Mouse (Mus musculus): ENCODE measurements around the gene Rfng.
"Not testable (repeated sequence)": the region's sequence is repeated elsewhere in the genome, so short reads cannot be mapped to it uniquely, and the experiment has no call there.

Rfng gene

GRCm38 (mm10) chr11:120812068-120812467, 28.1 kb upstream of the Rfng start:
- DNase-seq (ENCODE audit: low spot score): no peak

DNA sequence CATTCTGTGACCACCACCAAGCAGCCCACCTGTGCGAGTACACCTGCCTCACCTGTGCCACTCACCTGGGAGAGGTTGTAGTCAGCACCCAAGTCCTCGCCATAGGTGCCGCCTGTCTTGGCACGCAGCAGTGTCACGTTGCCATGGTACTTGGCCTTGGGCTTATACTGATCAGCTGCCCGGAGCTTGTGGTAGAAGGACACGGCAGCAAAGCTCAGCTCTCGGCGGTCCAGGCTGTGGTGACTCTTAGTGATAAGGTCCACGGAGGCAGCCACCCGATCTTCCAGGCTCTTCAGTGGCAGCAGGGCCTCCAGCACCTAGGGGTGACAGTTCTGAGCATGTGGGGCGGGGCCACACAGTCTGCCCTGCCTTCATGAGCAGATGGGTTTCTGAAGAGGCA, 24.0 kb upstream of the Rfng start:
- DNase-seq (ENCODE audit: low spot score): no peak

DNA sequence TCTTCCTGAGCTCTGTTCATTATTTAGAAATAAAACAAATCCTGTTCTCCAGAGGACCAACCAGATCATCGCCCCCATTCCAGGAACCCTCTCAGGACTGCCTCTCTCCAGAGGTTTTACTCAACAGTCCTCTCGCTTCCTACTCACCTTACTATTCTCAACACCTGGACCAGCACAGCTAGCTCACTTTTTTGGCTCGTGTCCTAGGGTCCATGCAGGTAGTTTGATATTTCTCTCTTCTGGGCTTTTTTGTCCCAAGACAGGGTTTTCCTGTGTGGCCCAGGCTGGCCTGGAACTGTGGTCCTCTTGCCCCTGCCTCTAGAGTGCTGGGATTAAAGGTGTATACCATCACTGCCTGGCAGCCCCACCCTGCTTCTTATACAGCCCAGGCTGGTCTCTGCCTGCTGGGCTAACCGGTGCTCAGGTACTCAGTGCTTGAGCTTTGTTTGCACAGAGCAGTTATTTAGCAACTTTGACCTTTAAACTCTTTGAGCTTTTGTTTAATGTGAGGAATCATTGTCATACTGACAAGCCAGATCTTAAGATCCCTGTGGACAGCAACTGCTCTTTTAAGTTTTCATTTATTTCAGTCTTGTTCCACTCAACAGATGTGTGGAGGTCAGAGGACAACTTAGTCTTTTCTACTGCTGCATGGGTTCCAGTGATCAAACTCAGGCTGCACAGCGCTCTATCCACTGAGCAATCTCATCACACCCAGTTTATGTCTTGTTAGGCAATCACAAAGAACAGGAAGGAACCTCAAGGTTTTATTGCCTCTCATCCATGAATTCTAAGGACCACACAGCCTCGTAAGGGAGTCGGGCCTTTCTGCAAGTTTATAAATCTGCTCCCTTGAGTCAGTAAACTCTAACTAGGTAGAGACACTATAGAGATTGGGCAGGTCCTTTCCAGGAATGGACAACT, 21.6 kb upstream of the Rfng start:
- no peak for DNase-seq (ENCODE audit: low spot score)

DNA sequence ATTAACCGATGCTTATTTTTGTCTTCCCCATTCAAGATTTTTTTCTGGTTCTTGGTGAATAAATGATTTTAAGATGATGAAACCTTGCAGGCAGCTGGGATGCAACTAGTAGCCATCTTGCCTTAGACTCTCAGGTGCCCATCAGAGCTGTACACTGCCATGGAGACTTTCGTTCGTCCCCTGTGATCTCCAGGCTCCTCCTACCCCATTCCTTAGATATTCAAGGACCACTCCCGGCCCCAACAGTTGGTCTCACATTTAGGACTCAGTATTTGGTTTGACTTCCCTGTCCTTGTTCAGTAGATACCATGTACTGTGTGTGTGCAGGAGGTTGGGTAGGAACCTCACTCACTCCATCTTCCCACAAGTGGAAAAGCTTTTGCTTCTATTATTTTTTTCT, 20.8 kb upstream of the Rfng start:
- DNase-seq (ENCODE audit: low spot score): no peak

GRCm38 (mm10) chr11:120804274-120804673, 20.3 kb upstream of the Rfng start:
- DNase-seq (ENCODE audit: low spot score): no peak

DNA sequence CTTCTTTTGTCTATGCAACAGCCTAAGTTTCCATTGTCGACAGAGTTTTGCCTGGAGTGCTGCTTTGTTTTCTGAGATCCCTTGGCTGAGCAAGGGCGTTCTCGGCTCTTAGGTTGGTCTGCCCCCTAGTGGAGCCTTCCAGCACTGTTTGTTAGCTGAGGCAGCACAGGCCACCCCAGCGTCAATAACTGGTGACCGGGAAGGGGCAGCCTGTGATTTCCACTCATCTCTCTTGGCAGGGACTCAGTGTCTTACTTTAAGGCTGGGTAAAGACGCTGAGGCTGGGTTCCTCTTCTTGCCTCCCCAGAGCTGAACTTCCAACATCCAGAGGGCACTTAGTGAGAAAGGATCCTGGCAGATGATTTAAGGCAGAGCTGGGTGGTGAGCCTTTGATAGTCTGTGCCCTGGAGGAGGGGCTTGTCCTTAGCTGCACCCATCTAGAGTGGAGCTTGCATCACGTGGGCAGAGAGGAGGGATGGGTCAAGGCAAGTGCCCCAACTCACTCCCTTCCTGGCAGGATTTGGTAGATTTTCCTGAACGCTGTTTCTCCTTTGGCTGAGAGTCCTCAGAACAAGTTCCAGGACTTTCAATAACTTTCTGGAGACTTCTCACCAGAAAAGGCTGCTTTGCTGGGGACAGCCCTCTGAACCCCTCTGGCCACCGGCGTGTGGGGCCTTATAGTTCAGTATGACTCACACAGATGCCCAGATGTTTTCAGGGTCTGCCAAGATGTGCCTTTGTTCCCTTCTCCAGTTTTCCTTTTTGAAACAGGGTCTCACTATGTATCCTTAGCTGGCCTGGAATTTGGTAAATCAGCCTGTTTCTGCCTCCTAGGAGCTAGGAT, 16.3 kb upstream of the Rfng start:
- peak; percentile 83 for DNase-seq (ENCODE audit: low spot score)

DNA sequence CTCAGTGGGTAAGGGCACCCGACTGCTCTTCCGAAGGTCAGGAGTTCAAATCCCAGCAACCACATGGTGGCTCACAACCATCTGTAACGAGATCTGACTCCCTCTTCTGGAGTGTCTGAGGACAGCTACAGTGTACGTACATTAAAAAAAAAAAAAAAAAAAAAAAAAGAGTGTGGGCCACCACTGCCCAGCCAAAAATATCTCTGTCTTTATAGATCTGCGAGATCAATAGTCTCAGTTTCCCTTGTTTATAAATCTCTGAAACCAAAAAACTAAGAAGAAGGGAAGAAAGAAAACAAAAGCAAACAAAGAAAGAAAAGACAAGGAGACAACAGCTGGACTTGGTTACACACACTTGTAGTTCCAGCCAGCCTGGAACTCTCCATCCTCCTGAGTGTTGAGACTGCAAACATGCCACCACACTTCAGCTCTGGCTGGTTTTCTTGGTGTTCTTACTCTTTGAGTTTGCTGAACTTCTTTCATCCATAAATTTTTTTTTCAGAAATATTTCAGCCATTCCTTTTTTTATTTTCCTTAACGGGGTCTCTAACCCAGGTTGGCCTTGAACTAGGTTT, 15.4 kb upstream of the Rfng start:
- DNase-seq (ENCODE audit: low spot score): no peak

DNA sequence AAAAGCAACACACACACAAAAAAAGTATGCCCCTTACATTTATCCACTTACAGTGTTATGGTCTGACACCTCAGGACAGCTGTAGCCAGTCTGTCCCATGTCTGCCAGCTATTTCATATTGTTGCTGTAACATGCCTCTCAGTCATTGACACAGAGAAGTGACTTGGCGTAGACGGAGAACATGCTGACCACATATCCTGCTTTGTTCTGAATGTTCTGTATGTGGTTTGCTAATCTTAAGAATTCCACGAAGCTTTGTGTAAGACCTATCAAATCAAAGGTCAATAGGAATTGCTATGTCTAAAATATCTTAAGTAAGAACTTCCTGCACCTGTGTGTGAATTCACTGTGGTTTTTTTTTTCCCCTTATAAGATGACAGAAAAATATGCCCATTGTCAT, 14.2 kb upstream of the Rfng start:
- no peak for DNase-seq (ENCODE audit: low spot score)

DNA sequence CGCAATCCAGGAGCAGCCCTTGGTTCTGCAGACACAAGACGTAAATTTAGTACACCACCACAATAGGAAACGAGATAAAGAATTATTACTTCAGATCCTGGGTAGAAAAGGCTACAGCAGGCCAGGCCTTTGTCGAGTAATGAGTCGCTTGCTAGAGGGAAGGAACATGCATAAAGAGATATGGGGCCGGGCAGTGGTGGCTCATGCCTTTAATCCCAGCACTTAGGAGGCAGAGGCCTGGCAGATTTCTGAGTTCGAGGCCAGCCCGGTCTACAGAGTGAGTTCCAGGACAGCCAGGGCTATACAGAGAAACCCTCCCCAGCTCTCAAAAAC, 12.6 kb upstream of the Rfng start:
- DNase-seq (ENCODE audit: low spot score): no peak

- DNase-seq (ENCODE audit: low spot score): peak; percentile 97
Observed at GRCm38 (mm10) chr11:120795756-120796613, 12.0 kb upstream of the Rfng start, which contains the start of gene Dus1l. TSS of gene Dus1l (minus strand) at chr11:120796403.

GRCm38 (mm10) chr11:120792652-120793051, 8.6 kb upstream of the Rfng start:
- DNase-seq (ENCODE audit: low spot score): no peak

DNA sequence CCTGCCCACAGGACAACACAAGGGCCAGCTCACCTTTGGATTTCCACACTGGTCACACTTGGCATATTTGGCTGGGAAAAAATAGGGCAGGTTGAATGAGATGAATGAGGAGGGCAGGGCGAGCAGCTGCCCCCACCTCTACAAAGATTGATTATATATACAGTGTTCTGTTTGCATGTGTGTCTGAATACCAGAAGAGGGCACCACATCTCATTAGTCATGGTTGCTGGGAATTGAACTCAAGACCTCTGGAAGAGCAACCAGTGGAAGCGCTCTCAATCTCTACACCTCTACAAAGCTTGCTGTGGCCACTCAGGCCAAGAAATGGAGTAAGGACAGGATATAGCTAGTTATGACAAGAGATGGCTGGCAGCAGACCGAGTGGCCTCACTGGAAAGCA, 5.8 kb upstream of the Rfng start:
- no peak for DNase-seq (ENCODE audit: low spot score)

GRCm38 (mm10) chr11:120789355-120789754, 5.3 kb upstream of the Rfng start:
- DNase-seq (ENCODE audit: low spot score): no peak

- DNase-seq (ENCODE audit: low spot score): not testable (repeated sequence)
Observed at GRCm38 (mm10) chr11:120788460-120788859, 4.5 kb upstream of the Rfng start.

GRCm38 (mm10) chr11:120785145-120785544, 1.1 kb upstream of the Rfng start:
- no peak for DNase-seq (ENCODE audit: low spot score)

DNA sequence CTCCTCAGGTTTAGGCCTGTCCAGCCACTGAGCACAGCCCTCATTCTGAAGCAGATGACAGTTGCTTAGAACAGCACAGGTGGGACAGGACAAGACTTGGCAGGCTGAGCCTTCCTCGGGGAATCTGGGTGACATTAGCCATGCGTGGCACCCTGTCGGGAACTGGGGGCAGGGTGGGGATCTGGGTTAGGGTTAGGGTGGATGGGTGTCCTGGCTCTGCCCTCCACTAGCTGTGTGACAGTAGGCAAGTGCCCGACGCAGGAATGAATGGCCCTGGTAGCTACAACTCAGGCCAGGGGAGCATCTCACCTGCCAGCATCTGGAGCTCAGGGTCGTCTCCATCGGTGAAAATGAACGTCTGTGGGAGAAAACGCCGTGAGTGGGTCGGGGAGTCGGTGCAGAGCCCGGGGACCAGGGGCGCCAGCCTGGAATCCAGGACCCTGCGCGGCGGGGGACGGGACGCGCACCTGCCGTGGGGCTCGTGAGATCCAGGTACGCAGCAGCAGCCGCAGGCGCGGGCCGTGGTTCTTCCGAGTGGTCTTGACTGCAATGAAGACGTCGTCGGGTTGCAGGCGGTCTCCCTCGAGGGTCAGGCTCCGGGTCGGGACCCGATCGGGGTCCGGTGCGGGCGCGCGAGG, 462 bp downstream of the Rfng start:
- DNase-seq (ENCODE audit: low spot score): no peak

DNA sequence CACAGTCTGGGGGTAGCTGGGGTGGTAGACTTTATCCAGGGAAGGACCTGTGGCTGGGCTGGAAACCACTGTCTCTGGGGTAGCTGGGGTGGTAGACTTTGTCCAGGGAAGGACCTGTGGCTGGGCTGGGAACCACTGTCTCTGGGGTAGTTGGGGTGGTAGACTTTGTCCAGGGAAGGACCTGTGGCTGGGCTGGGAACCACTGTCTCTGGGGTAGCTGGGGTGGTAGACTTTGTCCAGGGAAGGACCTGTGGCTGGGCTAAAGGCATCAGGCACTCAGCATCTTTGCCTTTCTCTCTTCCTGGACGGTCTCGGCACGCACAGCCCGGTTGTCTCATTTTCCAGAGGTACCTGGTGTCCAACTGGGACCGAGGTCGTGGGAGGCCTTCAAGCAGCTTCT, 2.6 kb downstream of the Rfng start:
- DNase-seq (ENCODE audit: low spot score): not testable (repeated sequence)

- no peak for DNase-seq (ENCODE audit: low spot score)
Observed at GRCm38 (mm10) chr11:120779876-120780275, 4.1 kb downstream of the Rfng start.

GRCm38 (mm10) chr11:120777123-120777522, 6.9 kb downstream of the Rfng start:
- DNase-seq (ENCODE audit: low spot score): no peak

DNA sequence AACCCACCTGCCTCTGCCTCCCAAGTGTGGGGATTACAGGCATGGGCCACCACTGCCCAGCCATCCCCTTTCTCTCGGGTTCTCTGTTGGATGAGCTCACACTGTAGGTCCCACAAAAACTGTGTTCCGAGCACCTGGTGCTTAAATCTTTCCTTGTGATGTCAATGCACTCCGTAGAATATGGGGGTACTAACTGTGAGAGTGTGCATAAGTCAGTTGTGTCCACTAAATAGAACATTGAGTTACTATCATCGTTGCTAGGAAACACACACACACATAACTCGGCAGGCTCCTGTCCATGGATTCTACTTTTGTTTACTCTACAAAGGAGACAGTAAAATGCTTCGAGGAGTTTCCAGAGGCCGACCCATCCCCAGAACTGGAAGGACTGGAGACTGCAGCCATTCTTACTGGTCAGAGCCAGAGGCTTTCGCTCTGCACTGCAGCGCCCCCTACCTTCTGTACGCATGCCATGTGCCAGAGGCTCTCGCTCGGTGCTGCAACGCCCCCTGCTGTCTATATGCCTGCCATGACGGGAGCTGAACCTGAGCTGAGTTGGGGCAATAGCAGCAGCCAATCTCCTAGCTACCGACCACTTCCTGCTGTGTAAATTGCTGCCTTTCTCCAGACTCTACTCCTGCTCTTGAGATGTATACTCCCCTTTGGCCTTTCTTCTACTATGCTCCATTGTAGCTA, 8.1 kb downstream of the Rfng start:
- DNase-seq (ENCODE audit: low spot score): peak; percentile 88
